Mouse (Mus musculus): ENCODE data around the gene Etfbkmt.
A peak's percentile ranks its signal among the peaks of the same experiment; 100 is the strongest.
"Not testable (repeated sequence)": the region's sequence is repeated elsewhere in the genome, so short reads cannot be mapped to it uniquely, and the experiment has no call there.

The Etfbkmt gene

DNA sequence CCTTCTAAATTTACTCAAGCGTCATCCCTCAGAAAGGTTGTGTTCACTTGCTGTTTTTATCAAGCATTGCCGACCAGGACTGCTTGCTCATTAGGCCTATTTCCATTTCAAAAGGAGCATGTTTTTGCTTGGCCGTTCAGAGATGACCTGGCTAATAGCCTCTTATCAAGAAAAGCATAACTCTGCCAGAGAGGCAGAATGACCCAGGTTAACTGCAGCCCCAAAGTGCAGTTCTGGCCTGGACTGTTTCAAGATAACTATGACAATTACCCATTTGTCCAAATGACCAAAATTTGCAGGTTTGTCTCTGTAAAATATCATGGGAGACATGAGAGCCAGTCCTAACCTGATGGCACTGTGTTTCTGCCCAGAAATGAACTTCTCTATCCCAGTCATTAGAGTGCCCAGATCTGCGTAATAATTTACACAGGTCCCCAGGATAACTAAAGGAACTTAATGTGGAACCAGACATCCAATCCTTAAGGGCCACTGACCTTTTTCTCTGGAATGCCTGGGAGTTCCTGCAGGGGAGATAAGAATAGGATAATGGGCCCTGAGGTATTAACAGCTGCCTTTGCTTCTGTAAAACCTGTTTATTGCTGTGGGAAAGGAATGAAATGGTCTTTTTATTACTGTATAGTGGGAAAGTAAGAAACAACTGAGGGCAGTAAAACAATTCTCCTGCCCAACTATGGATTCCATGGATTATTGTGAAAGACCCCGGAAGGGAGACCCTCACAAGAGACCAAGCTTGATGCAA, 5.1 kb upstream of the Etfbkmt start:
- no peak for DNase-seq

GRCm38 (mm10) chr6:149135631-149136030, 4.0 kb upstream of the Etfbkmt start:
- no peak for DNase-seq

DNA sequence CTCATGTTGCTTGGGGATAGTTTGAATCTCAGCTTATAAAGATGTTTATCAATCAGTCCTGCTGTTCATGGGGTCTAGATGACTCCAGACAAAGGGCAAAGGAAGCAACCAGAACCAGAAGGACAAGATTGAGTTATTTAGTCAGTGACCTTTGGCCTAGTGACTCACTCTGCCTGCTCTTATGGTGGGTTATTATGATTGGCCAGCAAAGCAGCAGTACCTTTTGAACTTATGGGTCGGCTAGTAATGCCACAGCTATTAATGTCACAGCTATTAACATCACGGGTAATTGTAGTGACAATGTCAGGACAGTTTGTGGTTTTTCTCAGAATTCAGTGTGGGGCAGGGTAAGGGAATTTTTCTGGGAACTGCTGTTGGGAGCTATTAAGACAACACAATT, 1.7 kb upstream of the Etfbkmt start:
- no peak for DNase-seq

- no peak for DNase-seq
Measured at GRCm38 (mm10) chr6:149139011-149139410, 638 bp upstream of the Etfbkmt start.

DNA sequence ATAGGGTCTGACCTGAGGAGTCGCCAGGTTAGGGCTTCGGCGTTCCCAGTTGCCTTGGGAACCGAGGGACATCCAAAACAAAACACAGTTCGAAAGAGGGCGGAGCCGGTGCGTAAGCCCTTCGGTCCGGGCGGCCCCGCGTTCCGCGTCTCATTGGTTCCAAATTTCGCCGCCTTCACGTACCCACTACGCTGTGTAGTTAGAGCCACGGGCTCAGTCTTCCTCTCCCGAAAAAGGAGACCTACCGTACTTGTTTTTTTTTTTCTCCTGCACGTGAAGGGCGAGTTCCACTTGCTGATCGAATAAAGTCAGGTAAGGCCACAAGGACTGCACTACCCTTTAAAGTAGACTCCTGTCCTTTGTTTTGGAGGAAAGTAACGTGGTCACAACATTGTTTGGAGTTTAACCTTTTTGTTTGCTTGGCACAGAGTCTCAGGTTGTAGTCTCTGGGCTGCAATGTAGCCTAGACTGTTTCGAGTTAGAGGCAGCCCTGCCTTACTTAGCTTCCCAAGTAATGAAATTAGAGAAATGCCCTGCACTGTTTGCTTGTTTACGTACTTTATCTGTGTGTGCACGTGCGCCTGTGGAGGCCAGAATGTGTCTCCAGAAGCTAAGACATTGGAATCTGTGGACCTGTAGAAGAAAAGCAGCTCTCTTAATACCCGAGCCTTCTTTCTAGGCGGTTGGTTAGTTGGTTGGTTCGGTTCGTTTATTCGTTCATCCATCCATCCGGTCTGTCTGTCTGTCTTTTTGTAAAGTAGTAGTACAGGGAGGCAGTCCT, 1.9 kb downstream of the Etfbkmt start:
- peak; percentile 81 to 85 for DNase-seq

- DNase-seq = no peak
Measured at GRCm38 (mm10) chr6:149145143-149145542, 5.5 kb downstream of the Etfbkmt start.

- DNase-seq = no peak
Measured at GRCm38 (mm10) chr6:149148436-149149229, 9.0 kb downstream of the Etfbkmt start.

GRCm38 (mm10) chr6:149152119-149152518, 12.5 kb downstream of the Etfbkmt start:
- no peak for DNase-seq

- DNase-seq = no peak
Measured at GRCm38 (mm10) chr6:149153473-149154115, 13.9 kb downstream of the Etfbkmt start.

- no peak for DNase-seq
Measured at GRCm38 (mm10) chr6:149154116-149155030, 14.7 kb downstream of the Etfbkmt start.

DNA sequence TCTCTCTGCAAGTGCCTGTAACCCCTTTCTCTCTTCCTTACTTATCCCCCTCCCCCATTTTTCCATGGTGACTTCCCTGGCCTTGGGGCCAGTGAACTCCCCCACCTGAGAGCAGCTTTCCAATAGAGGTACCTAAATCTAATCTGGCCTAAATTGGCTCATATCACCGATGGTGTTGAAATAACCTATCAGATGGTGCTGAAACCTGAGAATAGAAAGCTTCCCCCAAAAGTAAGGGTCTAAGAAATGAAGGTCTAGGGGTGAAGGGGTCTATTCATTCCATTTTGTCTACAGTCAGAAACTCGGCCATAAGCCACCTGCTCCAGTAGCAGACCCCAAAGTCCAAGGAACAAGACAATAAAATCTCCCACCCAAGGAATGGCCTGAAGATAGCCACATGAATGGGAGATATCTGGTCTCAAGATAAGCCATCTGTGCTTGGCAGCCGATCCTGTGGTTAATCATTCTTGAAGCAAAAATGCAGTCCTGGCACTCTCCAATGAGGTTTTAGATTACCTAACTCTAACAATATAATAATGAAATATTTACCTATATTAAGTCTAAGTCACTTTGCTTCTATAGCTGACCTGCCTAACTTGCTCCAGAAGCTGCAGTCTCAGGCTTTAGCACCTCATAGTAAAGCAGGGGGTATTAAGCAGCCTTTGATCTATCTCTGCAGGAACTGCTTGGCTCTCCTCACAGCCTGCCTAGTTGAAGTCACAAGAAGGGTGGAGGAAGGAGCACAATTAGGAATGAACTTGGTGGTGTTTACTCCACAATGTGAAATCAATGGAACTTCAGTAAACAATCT, 15.6 kb downstream of the Etfbkmt start:
- DNase-seq = peak; percentile 6 to 9

GRCm38 (mm10) chr6:149167038-149167437, 27.4 kb downstream of the Etfbkmt start:
- DNase-seq = not testable (repeated sequence)

GRCm38 (mm10) chr6:149167672-149168071, 28.0 kb downstream of the Etfbkmt start:
- no peak for DNase-seq

- no peak for DNase-seq
Measured at GRCm38 (mm10) chr6:149168436-149168835, 28.8 kb downstream of the Etfbkmt start.

GRCm38 (mm10) chr6:149169965-149170364, 30.3 kb downstream of the Etfbkmt start:
- DNase-seq = not testable (repeated sequence)

DNA sequence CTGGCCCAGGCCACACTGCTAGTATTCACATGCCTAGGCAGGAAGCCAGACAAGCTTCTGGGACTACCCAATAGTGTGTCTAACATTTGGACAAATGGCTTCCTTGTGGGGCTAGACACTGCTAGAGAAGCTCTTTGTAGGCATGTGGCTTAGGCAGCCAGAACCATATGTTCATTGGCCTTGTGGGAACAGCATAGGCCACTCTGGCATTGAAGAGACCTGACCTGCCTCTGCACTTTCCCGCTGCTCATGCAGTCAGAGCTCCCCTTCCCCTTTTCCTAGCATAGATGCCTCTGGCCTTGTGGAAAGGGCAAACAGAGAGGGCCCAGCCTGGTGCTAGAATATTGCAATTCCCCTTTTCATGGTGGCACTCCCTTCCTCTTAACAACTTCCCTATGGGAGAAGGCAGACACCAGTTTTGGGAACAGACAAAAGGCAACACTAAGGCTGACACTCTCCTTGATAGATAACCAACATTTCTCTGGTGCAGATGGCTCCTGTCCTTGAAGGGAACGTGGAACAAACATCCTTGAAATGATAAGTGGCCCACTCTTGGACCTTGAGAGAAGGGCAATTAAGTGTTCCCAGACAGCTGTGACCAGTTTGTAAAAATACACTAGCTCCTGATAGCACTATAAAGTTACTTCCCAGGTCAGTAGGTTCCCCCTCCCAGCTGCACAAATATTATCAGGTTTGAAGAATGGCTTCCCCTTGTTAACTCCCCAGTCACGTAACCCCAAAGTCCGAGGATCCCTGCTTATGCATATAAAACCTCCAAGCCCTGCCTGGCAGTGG, 34.4 kb downstream of the Etfbkmt start:
- peak; percentile 22 to 23 for DNase-seq

GRCm38 (mm10) chr6:149174932-149175570, 35.4 kb downstream of the Etfbkmt start:
- DNase-seq = peak; percentile 80 to 81

DNA sequence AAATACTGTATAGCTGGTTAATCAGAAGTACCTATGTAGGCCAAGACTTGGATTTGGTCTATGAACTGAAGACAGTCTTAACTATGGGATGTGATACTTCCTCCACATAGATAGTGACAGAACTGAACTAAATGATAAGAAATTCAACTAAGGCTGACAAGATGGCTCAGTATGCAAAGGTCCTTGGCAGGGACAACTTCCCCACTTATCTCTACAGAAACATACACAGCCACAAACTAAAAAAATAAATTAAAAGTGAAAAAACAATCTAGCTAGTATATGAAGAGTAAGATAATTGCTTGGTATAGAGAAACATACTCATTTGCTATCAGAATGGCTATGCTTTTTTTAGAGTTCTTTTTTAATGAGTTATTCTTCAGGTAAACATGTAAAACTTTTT, 39.4 kb downstream of the Etfbkmt start:
- no peak for DNase-seq

DNA sequence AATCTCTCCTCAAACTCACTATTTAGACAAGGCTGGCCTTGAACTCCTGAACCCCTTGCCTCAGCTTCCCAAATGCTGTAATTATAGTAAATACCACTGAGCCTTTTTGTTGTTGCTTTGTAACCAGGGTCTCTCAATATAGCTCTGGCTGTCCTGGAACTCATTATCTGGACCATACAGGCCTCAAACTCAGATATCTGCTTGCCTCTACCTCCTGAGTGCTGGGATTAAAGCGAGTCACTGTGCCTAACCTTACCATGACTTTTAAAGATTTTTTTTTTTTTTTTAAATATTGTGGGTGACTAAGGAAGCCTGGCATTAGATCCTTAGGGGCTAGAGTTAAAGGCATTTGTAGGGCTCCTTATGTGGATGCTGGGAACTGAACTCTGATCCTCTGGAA, 44.4 kb downstream of the Etfbkmt start:
- no peak for DNase-seq
